Mouse (Mus musculus) brain, embryonic 14.5 days (tissue): ENCODE measurements around the gene Arpc1b. TPM values are rescaled to one million over a fixed set of nuclear protein-coding genes. Genes with fewer than 3 reads are reported as not detected.
"Not testable (repeated sequence)": the region's sequence is repeated elsewhere in the genome, so short reads cannot be mapped to it uniquely, and the experiment has no call there.

ENCODE experiments used
- DNase-seq: peaks from one replicate; pipeline ENCODE4 v3.0.0-alpha.2; 2011; ENCODE audit warnings: low read depth
- CTCF ChIP-seq: fragments of 200-500 bp; IDR thresholded peaks from 2 replicates; pipeline ENCODE4 v1.5.1; 2012; ENCODE audit warnings: inconsistent platforms, mild to moderate bottlenecking, moderate library complexity, borderline replicate concordance; ENCODE audit not compliant: insufficient read depth, insufficient read length; ENCODE audit errors: extremely low read depth
- POLR2A ChIP-seq: fragments of 200-500 bp; IDR thresholded peaks from 2 replicates; pipeline ENCODE4 v1.6.1; 2012; ENCODE audit warnings: mild to moderate bottlenecking, inconsistent platforms, borderline replicate concordance; ENCODE audit not compliant: poor library complexity, insufficient read depth, insufficient read length, severe bottlenecking; ENCODE audit errors: extremely low read depth
- polyA plus RNA-seq: library from polyadenylated mRNA; depleted of rRNA; stranded (reverse); fragments of >200 nt; gene quantifications from 2 replicates; pipeline ENCODE4 v1.2.3, GENCODE M21; 2012

Arpc1b gene
- polyA plus RNA-seq, 1 experiment: 67.2 TPM

- peak; percentile 42 for DNase-seq
- no peak for TF ChIP-seq POLR2A
- peak; percentile 61 for TF ChIP-seq CTCF
Observed at GRCm38 (mm10) chr5:145116916-145117315, 2.9 kb downstream of the Arpc1b start.

GRCm38 (mm10) chr5:145118005-145118404 is 4.0 kb downstream of the Arpc1b start:
- no peak for DNase-seq
- TF ChIP-seq CTCF (no peak), POLR2A (no peak)

- TF ChIP-seq POLR2A: no peak
- DNase-seq: no peak
Observed at GRCm38 (mm10) chr5:145118461-145118860, 4.4 kb downstream of the Arpc1b start.

GRCm38 (mm10) chr5:145119385-145119784 is 5.4 kb downstream of the Arpc1b start:
- no peak for DNase-seq
- peak; percentile 42; the same call in 1 of the 2 replicates for TF ChIP-seq CTCF
- TF ChIP-seq POLR2A: no peak

- TF ChIP-seq POLR2A (no peak), CTCF (no peak)
- DNase-seq: no peak
Observed at GRCm38 (mm10) chr5:145120921-145121320, 6.9 kb downstream of the Arpc1b start.

GRCm38 (mm10) chr5:145123396-145123795 is 9.4 kb downstream of the Arpc1b start:
- DNase-seq: no peak
- no peak for TF ChIP-seq CTCF
- TF ChIP-seq POLR2A: no peak

GRCm38 (mm10) chr5:145126580-145126979 is 12.6 kb downstream of the Arpc1b start:
- TF ChIP-seq CTCF (no peak), POLR2A (no peak)

GRCm38 (mm10) chr5:145129124-145129523 is 15.1 kb downstream of the Arpc1b start:
- TF ChIP-seq POLR2A (no peak), CTCF (no peak)
- DNase-seq: no peak

More at GRCm38 (mm10) chr5:145126580-145126979, 12.6 kb downstream of the Arpc1b start:
- no peak for DNase-seq

GRCm38 (mm10) chr5:145129773-145130172 is 15.8 kb downstream of the Arpc1b start:
- DNase-seq: not testable (repeated sequence)

- TF ChIP-seq POLR2A: no peak
- no peak for TF ChIP-seq CTCF
Observed at GRCm38 (mm10) chr5:145130191-145130590, 16.2 kb downstream of the Arpc1b start.

GRCm38 (mm10) chr5:145130995-145131394 is 17.0 kb downstream of the Arpc1b start:
- TF ChIP-seq POLR2A (no peak), CTCF (no peak)
- DNase-seq: no peak

More at GRCm38 (mm10) chr5:145130191-145130590, 16.2 kb downstream of the Arpc1b start:
- no peak for DNase-seq

- not testable (repeated sequence) for DNase-seq
Observed at GRCm38 (mm10) chr5:145133275-145133674, 19.3 kb downstream of the Arpc1b start.

- DNase-seq: peak; percentile 46
- TF ChIP-seq CTCF (no peak), POLR2A (no peak)
Observed at GRCm38 (mm10) chr5:145138836-145139235, 24.8 kb downstream of the Arpc1b start.
